Mouse (Mus musculus) forebrain, embryonic 15.5 days (tissue): Measurements from ENCODE around the gene Vmn1r31. TPM values are rescaled to one million over a fixed set of nuclear protein-coding genes. Genes with fewer than 3 reads are reported as not detected.

ENCODE experiments used
- ATAC-seq: fragments of 200-750 bp; cut with Nextera tagmentation; replicated peaks from 2 replicates; pipeline ENCODE4 v1.8.0; 2017; ENCODE audit warnings: mild to moderate bottlenecking, moderate TSS enrichment, moderate library complexity
- H3K27ac ChIP-seq: fragments of 300-500 bp; sonication (generic); replicated peaks from 2 replicates; pipeline ENCODE4 v1.5.1; 2015; ENCODE audit warnings: mild to moderate bottlenecking, inconsistent platforms
- H3K27me3 ChIP-seq: fragments of 300-500 bp; sonication (generic); 2 replicates; pipeline ENCODE4 v1.6.1; 2015; ENCODE audit warnings: inconsistent platforms
- H3K36me3 ChIP-seq: fragments of 300-500 bp; sonication (generic); 2 replicates; pipeline ENCODE4 v1.6.1; 2015; ENCODE audit warnings: mild to moderate bottlenecking, inconsistent platforms
- H3K4me1 ChIP-seq: fragments of 300-500 bp; sonication (generic); 2 replicates; pipeline ENCODE4 v1.6.1; 2015; ENCODE audit warnings: inconsistent platforms
- H3K4me2 ChIP-seq: fragments of 300-500 bp; sonication (generic); replicated peaks from 2 replicates; pipeline ENCODE4 v1.6.1; 2015; ENCODE audit warnings: mild to moderate bottlenecking, inconsistent platforms
- H3K4me3 ChIP-seq: fragments of 300-500 bp; sonication (generic); 2 replicates; pipeline ENCODE4 v1.5.1; 2015; ENCODE audit warnings: mild to moderate bottlenecking, inconsistent platforms
- H3K9ac ChIP-seq: fragments of 300-500 bp; sonication (generic); replicated peaks from 2 replicates; pipeline ENCODE4 v1.6.1; 2015; ENCODE audit warnings: mild to moderate bottlenecking, inconsistent platforms
- H3K9me3 ChIP-seq: fragments of 300-500 bp; sonication (generic); 2 replicates; pipeline ENCODE4 v1.6.1; 2016; ENCODE audit warnings: inconsistent platforms
- WGBS: fragments of 180-500 bp; shearing (Covaris S2); methylation state at CpG from one replicate; pipeline ENCODE4 v1.1.7; 2015; ENCODE audit warnings: mixed read lengths; 5-methylcytosine and 5-hydroxymethylcytosine counted together
- polyA plus RNA-seq: library from polyadenylated mRNA; unstranded; fragments of >200 nt; fragmentation: Nextera tagmentation; extraction: Ambion mirVana; gene quantifications from 2 replicates; pipeline ENCODE4 v1.2.1, GENCODE M21; 2015

Vmn1r31 gene
- polyA plus RNA-seq: not detected in 2 replicates

GRCm38 (mm10) chr6:58475230-58475629 is at the start of gene Vmn1r31:
Gene Vmn1r31, minus strand, starts transcription at chr6:58475330.
- Histone ChIP-seq H3K27ac (no peak within 1 kb of the TSS), H3K4me2 (no peak within 1 kb of the TSS), H3K9ac (no peak within 1 kb of the TSS), H3K4me3 (no peak within 1 kb of the TSS), H3K4me1 (no peaks in the 10 kb centered on the region), H3K36me3 (no peaks in the 10 kb centered on the region), H3K27me3 (no peaks in the 10 kb centered on the region), H3K9me3 (no peaks in the 10 kb centered on the region)
- ATAC-seq: no peak
- 89% methylated on average over 1 of the region's 1 CpGs for WGBS

GRCm38 (mm10) chr6:58443285-58443684 is 31.8 kb downstream of the Vmn1r31 start, which contains the start of gene Vmn1r30:
Gene Vmn1r30, minus strand, starts transcription at chr6:58443385.
- H3K4me2 ChIP-seq: no peak within 1 kb of the TSS
- no peaks in the 10 kb centered on the region for H3K9me3 ChIP-seq
- H3K36me3 ChIP-seq: no peaks in the 10 kb centered on the region
- H3K9ac ChIP-seq: no peak within 1 kb of the TSS
- H3K27ac ChIP-seq: no peak within 1 kb of the TSS
- no peaks in the 10 kb centered on the region for H3K4me1 ChIP-seq
- H3K4me3 ChIP-seq: no peak within 1 kb of the TSS
- ATAC-seq: no peak
- no peaks in the 10 kb centered on the region for H3K27me3 ChIP-seq

Other genes with a start within 250 kb of the Vmn1r31 start
- not detected in 2 replicates for gene Vmn1r28, start 213.3 kb downstream of the Vmn1r31 start, polyA plus RNA-seq
- gene Vmn1r29, start 173.8 kb downstream of the Vmn1r31 start, polyA plus RNA-seq: not detected in 2 replicates
- gene Vmn1r30, start 31.9 kb downstream of the Vmn1r31 start, polyA plus RNA-seq: not detected in 2 replicates
- gene Abcg2, start 109.2 kb upstream of the Vmn1r31 start, polyA plus RNA-seq: 30.4 and 31.1 TPM in 2 replicates